Mouse (Mus musculus): ENCODE measurements around the gene Sash1. TPM values are rescaled to one million over a fixed set of nuclear protein-coding genes. Genes with fewer than 3 reads are reported as not detected.
A peak's percentile ranks its signal among the peaks of the same experiment; 100 is the strongest.

Gene Sash1
- polyA plus RNA-seq, 1 experiment from 2014 or later, result 2.8 TPM

DNA sequence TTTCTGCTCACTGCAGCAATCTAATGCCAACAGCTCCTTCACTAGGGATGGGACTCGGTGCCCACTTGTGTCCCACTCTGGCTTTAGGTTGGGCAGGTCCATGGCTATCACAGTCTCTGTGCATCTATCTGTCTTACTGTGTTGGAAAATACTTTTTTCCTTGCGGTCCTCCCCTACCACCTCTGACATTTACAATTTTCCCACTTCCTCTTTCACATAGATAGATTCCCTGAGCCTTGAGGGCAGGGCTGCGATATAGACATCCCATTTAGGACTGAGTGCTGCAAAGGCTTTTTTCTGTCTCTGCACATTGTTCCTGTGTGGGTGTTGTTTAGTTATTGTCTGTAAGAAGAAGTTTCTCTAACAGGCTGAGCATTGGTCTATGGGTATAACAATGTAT is 40.4 kb upstream of the Sash1 start:
- ATAC-seq, result no peak
- Histone ChIP-seq H3K36me3 (ENCODE audit: control insufficient read depth, insufficient read depth, low read length) (no peaks in the 10 kb centered on the region), H3K9me3 (ENCODE audit: control insufficient read depth, low read length) (no peaks in the 10 kb centered on the region), H3K27me3 (replicated peaks; ENCODE audit: control insufficient read depth, insufficient read depth, low read length) (no peaks in the 10 kb centered on the region), H3K4me3 (ENCODE audit: low read length) (no peak overlapping the region), H3K27ac (ENCODE audit: low read length) (no peak overlapping the region), H3K9ac (ENCODE audit: low read depth, low read length) (no peak overlapping the region), H3K4me2 (ENCODE audit: low read depth, low read length) (no peak overlapping the region), H3K4me1 (ENCODE audit: control insufficient read depth, insufficient read depth, low read length) (no peaks in the 10 kb centered on the region)
- 86% methylated on average over 3 of the region's 3 CpGs for WGBS

GRCm38 (mm10) chr10:8925299-8925698 is 39.4 kb upstream of the Sash1 start:
- no peak overlapping the region for H3K4me3 ChIP-seq (ENCODE audit: low read length)
- no peak; the same call in 1 of the 2 replicates for ATAC-seq
- 51% methylated on average over 5 of the region's 5 CpGs for WGBS

GRCm38 (mm10) chr10:8921098-8921693 is 35.3 kb upstream of the Sash1 start:
- H3K36me3 ChIP-seq (ENCODE audit: control insufficient read depth, insufficient read depth, low read length), result no peaks in the 10 kb centered on the region
- H3K9me3 ChIP-seq (ENCODE audit: control insufficient read depth, low read length), result no peaks in the 10 kb centered on the region
- no peak for ATAC-seq
- 73% methylated on average over 11 of the region's 11 CpGs for WGBS
- no peak overlapping the region for H3K4me3 ChIP-seq (ENCODE audit: low read length)
- no peak overlapping the region for H3K27ac ChIP-seq (ENCODE audit: low read length)
- H3K27me3 ChIP-seq (replicated peaks; ENCODE audit: control insufficient read depth, insufficient read depth, low read length), result no peaks in the 10 kb centered on the region
- H3K4me2 ChIP-seq (ENCODE audit: low read depth, low read length), result no peak overlapping the region
- no peaks in the 10 kb centered on the region; the same call in 1 of the 2 replicates for H3K4me1 ChIP-seq (ENCODE audit: control insufficient read depth, insufficient read depth, low read length)
- no peak overlapping the region for H3K9ac ChIP-seq (ENCODE audit: low read depth, low read length)

More at GRCm38 (mm10) chr10:8925299-8925698, 39.4 kb upstream of the Sash1 start:
- Histone ChIP-seq H3K27ac (ENCODE audit: low read length) (no peak overlapping the region), H3K36me3 (ENCODE audit: control insufficient read depth, insufficient read depth, low read length) (no peaks in the 10 kb centered on the region), H3K27me3 (replicated peaks; ENCODE audit: control insufficient read depth, insufficient read depth, low read length) (no peaks in the 10 kb centered on the region), H3K9me3 (ENCODE audit: control insufficient read depth, low read length) (no peaks in the 10 kb centered on the region), H3K9ac (ENCODE audit: low read depth, low read length) (no peak overlapping the region), H3K4me1 (ENCODE audit: control insufficient read depth, insufficient read depth, low read length) (no peaks in the 10 kb centered on the region), H3K4me2 (ENCODE audit: low read depth, low read length) (no peak overlapping the region)

- H3K4me3 ChIP-seq (ENCODE audit: low read length), result no peak overlapping the region
- no peaks in the 10 kb centered on the region for H3K9me3 ChIP-seq (ENCODE audit: control insufficient read depth, low read length)
- no peak overlapping the region for H3K9ac ChIP-seq (ENCODE audit: low read depth, low read length)
- H3K27ac ChIP-seq (ENCODE audit: low read length), result no peak overlapping the region
- H3K4me2 ChIP-seq (ENCODE audit: low read depth, low read length), result no peak overlapping the region
- peaks cover 4% of the 10 kb centered on the region for H3K4me1 ChIP-seq (ENCODE audit: control insufficient read depth, insufficient read depth, low read length)
- H3K27me3 ChIP-seq (replicated peaks; ENCODE audit: control insufficient read depth, insufficient read depth, low read length), result no peaks in the 10 kb centered on the region
- WGBS, result 63% methylated on average over 2 of the region's 2 CpGs
- no peak for ATAC-seq
- H3K36me3 ChIP-seq (ENCODE audit: control insufficient read depth, insufficient read depth, low read length), result no peaks in the 10 kb centered on the region
These were observed 31.9 kb upstream of the Sash1 start for GRCm38 (mm10) chr10:8917798-8918197.

DNA sequence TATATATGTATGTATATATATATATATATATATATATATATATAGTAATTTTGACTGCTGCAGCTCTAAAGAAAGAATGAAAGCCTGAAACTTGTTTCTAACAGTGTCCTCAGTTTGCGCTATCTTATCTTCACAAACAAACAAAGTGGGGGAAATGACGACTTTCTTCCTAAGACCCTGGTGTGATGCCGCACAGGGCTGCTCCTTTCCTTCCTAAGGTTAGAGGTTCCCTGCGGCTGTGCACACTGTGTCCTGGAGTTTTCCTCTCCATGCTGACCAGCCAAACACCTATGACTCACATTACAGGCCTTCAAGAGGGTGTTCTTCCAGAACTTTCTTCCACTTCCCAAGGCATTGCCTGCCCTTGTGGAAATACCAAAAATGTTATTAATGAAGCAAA is 31.5 kb upstream of the Sash1 start:
- Histone ChIP-seq H3K36me3 (ENCODE audit: control insufficient read depth, insufficient read depth, low read length) (no peaks in the 10 kb centered on the region), H3K9ac (ENCODE audit: low read depth, low read length) (no peak overlapping the region), H3K27me3 (replicated peaks; ENCODE audit: control insufficient read depth, insufficient read depth, low read length) (no peaks in the 10 kb centered on the region), H3K27ac (ENCODE audit: low read length) (no peak overlapping the region), H3K4me2 (ENCODE audit: low read depth, low read length) (no peak overlapping the region), H3K4me1 (ENCODE audit: control insufficient read depth, insufficient read depth, low read length) (peaks cover 7% of the 10 kb centered on the region), H3K4me3 (ENCODE audit: low read length) (no peak overlapping the region), H3K9me3 (ENCODE audit: control insufficient read depth, low read length) (no peaks in the 10 kb centered on the region)
- WGBS, result 78% methylated on average over 4 of the region's 4 CpGs
- no peak for ATAC-seq

GRCm38 (mm10) chr10:8915755-8916154 is 29.9 kb upstream of the Sash1 start:
- no peaks in the 10 kb centered on the region for H3K36me3 ChIP-seq (ENCODE audit: control insufficient read depth, insufficient read depth, low read length)
- WGBS, result 56% methylated on average over 5 of the region's 5 CpGs
- H3K4me1 ChIP-seq (ENCODE audit: control insufficient read depth, insufficient read depth, low read length), result peaks cover 10% of the 10 kb centered on the region
- peak; percentile 86 for ATAC-seq
- no peak overlapping the region for H3K4me3 ChIP-seq (ENCODE audit: low read length)
- peak overlapping the region; percentile 21; the same call in 1 of the 2 replicates for H3K27ac ChIP-seq (ENCODE audit: low read length)
- H3K9me3 ChIP-seq (ENCODE audit: control insufficient read depth, low read length), result no peaks in the 10 kb centered on the region
- H3K27me3 ChIP-seq (replicated peaks; ENCODE audit: control insufficient read depth, insufficient read depth, low read length), result no peaks in the 10 kb centered on the region
- H3K4me2 ChIP-seq (ENCODE audit: low read depth, low read length), result no peak overlapping the region
- no peak overlapping the region for H3K9ac ChIP-seq (ENCODE audit: low read depth, low read length)

GRCm38 (mm10) chr10:8913904-8914303 is 28.0 kb upstream of the Sash1 start:
- no peak for ATAC-seq

GRCm38 (mm10) chr10:8912706-8913275 is 26.9 kb upstream of the Sash1 start:
- 72% methylated on average over 5 of the region's 5 CpGs for WGBS
- H3K27ac ChIP-seq (ENCODE audit: low read length), result no peak overlapping the region
- ATAC-seq, result no peak

More at GRCm38 (mm10) chr10:8913904-8914303, 28.0 kb upstream of the Sash1 start:
- no peaks in the 10 kb centered on the region for H3K36me3 ChIP-seq (ENCODE audit: control insufficient read depth, insufficient read depth, low read length)
- no peak overlapping the region for H3K4me2 ChIP-seq (ENCODE audit: low read depth, low read length)
- H3K27ac ChIP-seq (ENCODE audit: low read length), result no peak overlapping the region
- peaks cover 10% of the 10 kb centered on the region for H3K4me1 ChIP-seq (ENCODE audit: control insufficient read depth, insufficient read depth, low read length)
- no peak overlapping the region for H3K9ac ChIP-seq (ENCODE audit: low read depth, low read length)
- 76% methylated on average over 4 of the region's 4 CpGs for WGBS
- no peak overlapping the region for H3K4me3 ChIP-seq (ENCODE audit: low read length)
- no peaks in the 10 kb centered on the region for H3K27me3 ChIP-seq (replicated peaks; ENCODE audit: control insufficient read depth, insufficient read depth, low read length)
- H3K9me3 ChIP-seq (ENCODE audit: control insufficient read depth, low read length), result no peaks in the 10 kb centered on the region

DNA sequence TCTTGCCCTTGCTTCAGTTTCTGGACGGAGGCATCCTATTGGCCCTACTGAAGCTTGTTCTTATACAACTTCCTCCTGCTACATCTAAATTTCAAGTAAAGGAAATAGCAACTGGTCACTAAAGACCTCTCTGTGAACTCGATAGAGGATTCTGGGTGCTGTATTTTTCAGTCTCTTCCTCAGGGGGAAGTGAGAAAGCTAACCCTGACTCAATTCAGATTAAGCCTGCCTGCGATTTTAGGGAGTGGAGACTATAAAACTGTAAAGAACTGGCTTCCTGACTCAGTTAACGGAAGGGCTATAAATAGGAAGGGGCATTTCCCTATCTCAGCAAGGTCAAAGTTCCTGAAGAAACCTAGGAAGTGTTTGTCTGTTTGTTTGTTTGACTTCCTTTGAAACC is 26.3 kb upstream of the Sash1 start:
- Histone ChIP-seq H3K9me3 (ENCODE audit: control insufficient read depth, low read length) (no peaks in the 10 kb centered on the region), H3K4me3 (ENCODE audit: low read length) (no peak overlapping the region), H3K4me2 (ENCODE audit: low read depth, low read length) (no peak overlapping the region), H3K27ac (ENCODE audit: low read length) (peak overlapping the region; percentile 0; the same call in 1 of the 2 replicates), H3K36me3 (ENCODE audit: control insufficient read depth, insufficient read depth, low read length) (no peaks in the 10 kb centered on the region), H3K4me1 (ENCODE audit: control insufficient read depth, insufficient read depth, low read length) (peaks cover 10% of the 10 kb centered on the region), H3K9ac (ENCODE audit: low read depth, low read length) (no peak overlapping the region), H3K27me3 (replicated peaks; ENCODE audit: control insufficient read depth, insufficient read depth, low read length) (no peaks in the 10 kb centered on the region)
- 57% methylated on average over 4 of the region's 4 CpGs for WGBS
- peak; percentile 16; the same call in 1 of the 2 replicates for ATAC-seq

More at GRCm38 (mm10) chr10:8912706-8913275, 26.9 kb upstream of the Sash1 start:
- Histone ChIP-seq H3K9me3 (ENCODE audit: control insufficient read depth, low read length) (no peaks in the 10 kb centered on the region), H3K27me3 (replicated peaks; ENCODE audit: control insufficient read depth, insufficient read depth, low read length) (no peaks in the 10 kb centered on the region), H3K4me1 (ENCODE audit: control insufficient read depth, insufficient read depth, low read length) (peaks cover 10% of the 10 kb centered on the region), H3K36me3 (ENCODE audit: control insufficient read depth, insufficient read depth, low read length) (no peaks in the 10 kb centered on the region), H3K4me3 (ENCODE audit: low read length) (no peak overlapping the region), H3K9ac (ENCODE audit: low read depth, low read length) (no peak overlapping the region), H3K4me2 (ENCODE audit: low read depth, low read length) (no peak overlapping the region)
